Mouse (Mus musculus): ENCODE data around the gene A3galt2.

DNA sequence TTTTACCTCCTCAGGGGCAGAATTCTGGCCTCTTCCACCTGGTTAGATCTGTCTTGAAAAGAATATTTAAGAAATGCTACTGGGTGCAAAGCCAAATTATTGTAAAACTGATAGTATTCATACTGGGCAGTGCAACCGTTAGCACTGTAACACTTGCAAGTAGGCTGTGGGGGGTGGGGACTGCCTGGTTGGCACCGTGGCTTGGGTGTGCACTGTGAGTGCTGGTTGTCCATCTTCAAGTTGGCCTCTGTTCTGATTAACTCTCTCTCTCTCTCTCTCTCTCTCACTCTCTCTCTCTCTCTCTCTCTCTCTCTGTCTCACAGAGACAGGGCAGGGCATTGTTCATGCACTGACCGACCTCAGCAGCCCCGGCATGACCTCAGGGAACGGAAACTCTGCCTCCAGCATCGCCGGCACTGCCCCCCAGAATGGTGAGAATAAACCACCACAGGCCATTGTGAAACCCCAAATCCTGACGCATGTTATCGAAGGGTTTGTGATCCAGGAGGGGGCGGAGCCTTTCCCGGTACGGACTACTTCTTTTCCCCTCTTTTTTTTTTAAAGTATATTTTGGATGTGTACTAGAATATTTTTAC is 12.0 kb upstream of the A3galt2 start:
- TF ChIP-seq CTCF (conservative IDR thresholded peaks at IDR 0.05; ENCODE audit: low read length) (no peak), NANOG (IDR thresholded peaks at IDR 0.05; ENCODE audit: borderline replicate concordance, low read length) (no peak)
